Mouse (Mus musculus) layer of hippocampus, adult 9-11 months (tissue): ENCODE data around the gene Glt28d2.

Experiments
- DNase-seq: peaks from one replicate; pipeline ENCODE4 v3.0.0; 2022

Glt28d2 gene

DNA sequence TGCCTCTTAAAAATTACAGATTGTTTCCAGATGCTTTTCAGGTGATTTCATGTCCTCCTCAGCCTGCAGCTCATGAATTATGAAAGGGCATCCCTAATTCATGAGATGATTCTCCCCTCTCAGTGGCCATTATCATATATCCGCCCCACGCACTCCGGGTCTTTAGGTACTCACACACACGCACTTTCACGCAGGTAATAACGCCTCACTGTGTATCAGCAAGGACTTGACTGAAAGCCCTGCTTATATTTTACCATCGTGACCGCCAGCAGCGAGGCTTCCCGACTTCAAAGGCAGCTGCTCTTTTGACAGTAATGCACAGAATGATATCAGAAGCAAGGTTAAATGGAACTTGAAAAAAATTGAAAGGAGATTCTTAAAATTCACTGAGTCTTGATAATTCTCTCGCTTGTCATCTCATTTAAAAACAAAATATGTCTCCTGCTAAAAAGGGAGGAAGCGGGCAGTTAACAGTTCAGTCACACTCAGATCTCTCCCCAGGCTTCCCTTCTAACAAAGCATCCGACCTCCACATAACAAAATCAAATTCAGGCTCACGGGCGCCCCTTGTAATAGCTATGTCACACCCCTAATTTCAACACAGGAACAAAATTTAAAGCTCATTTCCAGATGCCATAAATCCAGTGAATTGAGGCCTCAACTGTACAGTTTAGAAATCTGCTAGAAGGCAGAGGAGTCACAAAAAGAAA is 66.3 kb downstream of the Glt28d2 start:
- no peak for DNase-seq
